Mouse (Mus musculus) spleen, embryonic (tissue): ENCODE measurements around the gene Olfr1198.

Experiments
- CTCF ChIA-PET: fragments of 350-600 bp; sonication (Branson Sonifier 250); formaldehyde crosslinking; loops from one replicate; lab custom pipeline; 2022; lab: Charles Lee

Gene Olfr1198

DNA sequence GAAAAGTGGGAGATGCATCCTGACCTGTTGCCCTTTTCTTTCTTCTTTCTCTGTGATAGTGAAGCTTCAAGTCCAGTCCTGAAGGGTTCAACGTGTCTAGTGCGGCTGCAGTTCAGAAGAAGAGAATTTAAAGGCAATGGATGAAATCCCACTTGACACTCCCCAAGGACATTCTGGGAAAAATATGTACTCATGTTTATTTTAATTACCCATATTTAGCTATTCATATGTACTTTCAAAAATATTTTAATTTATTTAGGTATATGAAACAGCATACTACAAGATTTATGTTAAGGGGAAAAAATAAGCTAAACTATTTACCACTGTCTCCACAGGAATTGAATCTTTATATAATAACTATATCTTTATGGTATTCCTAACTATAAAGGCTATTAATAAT is at the start of gene Olfr1198:
TSS of gene Olfr1198 (minus strand) at position 101 of the 400 bp plus-strand sequence.
- CTCF ChIA-PET, result no interaction called here

DNA sequence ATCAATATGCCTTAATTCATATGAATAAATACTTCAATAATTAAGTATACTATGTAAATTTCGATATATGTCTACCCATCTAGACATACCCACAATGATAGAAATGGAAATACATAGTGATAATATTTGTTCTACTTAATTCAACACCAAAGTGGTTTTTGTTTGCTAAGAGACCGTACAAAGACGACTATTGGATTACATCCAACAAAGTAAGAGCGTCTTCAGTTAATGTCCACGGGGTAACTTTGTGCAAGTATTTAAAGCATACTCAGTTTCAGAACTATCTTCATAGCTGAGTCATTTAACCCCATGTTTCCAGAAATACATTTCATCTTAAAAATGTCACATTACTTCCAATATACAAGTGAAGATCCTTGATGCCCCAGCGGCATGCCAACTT is 41.6 kb upstream of the Olfr1198 start, which contains the start of gene Olfr1201:
TSS of gene Olfr1201 (plus strand) at position 301 of the 400 bp plus-strand sequence.
- CTCF ChIA-PET, result interaction anchor here (0.7 kb wide), 1 partner anchor 257 kb away, joined by 4 read pairs; no protein-coding TSS in a partner anchor

DNA sequence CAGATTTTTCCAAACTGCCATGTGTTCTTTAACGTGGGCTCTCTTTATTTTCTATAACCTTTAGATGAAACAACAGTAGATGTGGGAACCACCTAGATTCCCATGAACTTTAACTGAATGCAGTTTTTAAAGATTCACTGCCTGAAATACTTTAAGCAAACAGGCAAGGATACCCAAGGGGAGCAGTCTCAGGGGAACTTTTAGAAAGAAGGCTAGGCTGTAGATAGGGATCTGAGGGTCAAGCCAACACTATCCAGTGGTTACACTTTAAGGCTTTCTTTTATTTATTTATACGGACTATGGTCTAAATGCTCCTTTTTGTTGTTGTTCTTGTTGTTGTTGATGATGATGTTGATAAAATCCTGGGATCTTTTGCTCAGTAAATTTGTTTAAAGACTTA is 19.2 kb upstream of the Olfr1198 start, which contains the start of gene Olfr1200:
TSS of gene Olfr1200 (minus strand) at position 101 of the 400 bp plus-strand sequence.
- CTCF ChIA-PET, result no interaction called here

DNA sequence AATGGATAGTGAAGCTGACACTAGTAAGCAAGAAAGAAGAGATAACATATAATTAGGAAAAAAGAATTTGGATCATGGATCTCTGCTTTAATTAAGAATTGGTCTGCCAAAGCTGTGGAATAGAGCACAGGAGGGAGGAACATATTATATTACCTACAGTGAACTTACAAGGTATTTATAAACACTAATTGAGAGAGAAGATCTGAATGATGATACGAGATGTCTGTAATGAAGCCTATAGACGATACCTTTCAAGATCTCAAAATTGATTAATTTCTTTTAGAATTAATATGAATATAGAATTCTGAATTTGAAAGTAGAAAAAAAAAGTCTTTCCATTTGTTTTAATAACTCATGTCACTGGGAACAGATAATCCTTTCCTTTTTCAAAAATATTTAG is 9.2 kb upstream of the Olfr1198 start, which contains the start of gene Olfr1199:
TSS of gene Olfr1199 (minus strand) at position 101 of the 400 bp plus-strand sequence.
- CTCF ChIA-PET, result no interaction called here

DNA sequence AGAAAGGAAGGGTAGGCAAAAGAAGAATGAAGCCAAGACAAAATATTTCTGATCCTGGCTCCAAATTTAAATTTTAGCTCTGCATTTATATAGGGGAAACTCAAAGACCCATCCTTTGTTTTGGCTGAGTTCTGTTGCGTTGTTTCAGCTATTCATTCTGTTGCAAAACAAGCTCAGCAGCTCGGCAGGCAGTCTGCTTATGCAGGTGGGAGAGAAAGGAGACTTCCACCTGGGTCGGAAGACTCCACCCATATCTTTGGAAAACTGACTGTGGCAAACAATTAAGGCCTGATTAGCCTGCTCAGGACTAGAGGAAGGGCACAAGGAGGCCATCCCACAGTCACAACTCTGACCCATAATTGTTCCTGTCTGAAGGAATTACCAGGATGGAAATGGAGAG is 7.8 kb downstream of the Olfr1198 start:
- CTCF ChIA-PET, result no interaction called here

DNA sequence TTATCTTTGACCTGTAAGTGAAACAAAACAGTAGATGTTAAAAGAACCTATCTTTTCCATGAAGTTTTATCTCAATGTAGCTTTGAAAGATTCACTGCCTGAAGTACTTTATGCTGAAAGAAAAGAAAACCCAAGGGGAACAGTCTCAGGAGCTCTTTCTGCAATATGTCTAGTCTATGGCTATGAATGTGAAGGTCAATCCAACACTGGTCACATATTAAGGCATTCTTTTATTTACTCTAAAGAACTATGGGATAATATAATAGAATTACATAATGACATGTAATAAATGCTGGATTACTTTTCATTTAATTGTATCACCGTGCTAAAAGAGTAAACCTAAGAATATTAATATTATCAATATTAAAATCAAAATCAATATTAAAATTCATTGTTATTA is 18.9 kb downstream of the Olfr1198 start, which contains the start of gene Olfr1197:
TSS of gene Olfr1197 (minus strand) at position 101 of the 400 bp plus-strand sequence.
- CTCF ChIA-PET, result no interaction called here

DNA sequence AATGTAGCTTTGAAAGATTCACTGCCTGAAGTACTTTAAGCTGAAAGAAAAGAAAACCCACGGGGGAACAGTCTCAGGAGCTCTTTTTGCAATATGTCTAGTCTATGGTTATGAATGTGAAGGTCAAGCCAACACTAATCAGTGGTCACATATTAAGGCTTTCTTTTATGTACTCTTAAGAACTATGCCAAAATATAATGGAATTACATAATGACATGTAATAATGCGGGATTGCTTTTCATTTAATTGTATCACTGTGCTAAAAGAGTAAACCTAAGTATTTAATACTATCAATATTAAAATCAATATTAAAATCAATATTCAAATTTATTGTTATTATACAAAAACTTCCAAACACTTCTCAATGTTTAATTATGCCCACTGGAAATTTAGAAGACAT is 46.7 kb downstream of the Olfr1198 start, which contains the start of gene Olfr1196:
TSS of gene Olfr1196 (minus strand) at position 101 of the 400 bp plus-strand sequence.
- CTCF ChIA-PET, result no interaction called here
